Mouse (Mus musculus): Measurements from ENCODE around the gene Nova2.

- TF ChIP-seq POLR2A (IDR thresholded peaks at IDR 0.05; ENCODE audit: insufficient read length, low read depth) (no peak), MYOG (IDR thresholded peaks at IDR 0.05; ENCODE audit: control insufficient read depth in 1 of 3, insufficient read depth in 1 of 3, insufficient read length in 2 of 3, low read depth in 2 of 3) (no peak), CEBPB (IDR thresholded peaks at IDR 0.05; ENCODE audit: insufficient read depth, poor library complexity, severe bottlenecking) (no peak), TCF12 (IDR thresholded peaks at IDR 0.05; ENCODE audit: insufficient read depth, poor library complexity, severe bottlenecking) (no peak), POLR2AphosphoS2 (IDR thresholded peaks at IDR 0.05; ENCODE audit: insufficient read length, low read depth) (no peak), E2F4 (IDR thresholded peaks at IDR 0.05; ENCODE audit: insufficient read depth) (no peak), USF1 (IDR thresholded peaks at IDR 0.05; ENCODE audit: low read depth) (no peak), REST (IDR thresholded peaks at IDR 0.05; ENCODE audit: insufficient read depth, insufficient read length) (no peak), MYOD1 (IDR thresholded peaks at IDR 0.05; ENCODE audit: control insufficient read depth in 1 of 3, insufficient read length in 2 of 3, low read depth in 2 of 3) (no peak), MAX (IDR thresholded peaks at IDR 0.05; ENCODE audit: low read depth) (no peak)
Observed at GRCm38 (mm10) chr7:18949781-18950522, 24.3 kb downstream of the Nova2 start.
